Mouse (Mus musculus): ENCODE data around the gene Dcpp3.

GRCm38 (mm10) chr17:23955174-23955573, 37.9 kb downstream of the Dcpp3 start, which contains the start of gene Sbpl:
- no peak for TF ChIP-seq CTCF (IDR thresholded peaks at IDR 0.05)
- TF ChIP-seq EP300 (IDR thresholded peaks at IDR 0.05) = no peak

Measured in lung, postnatal 0 days (tissue).